Mouse (Mus musculus): Measurements from ENCODE around the gene Ndufaf4. TPM values are rescaled to one million over a fixed set of nuclear protein-coding genes. Genes with fewer than 3 reads are reported as not detected.

Ndufaf4 gene
- polyA plus RNA-seq, 2 experiments = 6.3 to 32.2 TPM

DNA sequence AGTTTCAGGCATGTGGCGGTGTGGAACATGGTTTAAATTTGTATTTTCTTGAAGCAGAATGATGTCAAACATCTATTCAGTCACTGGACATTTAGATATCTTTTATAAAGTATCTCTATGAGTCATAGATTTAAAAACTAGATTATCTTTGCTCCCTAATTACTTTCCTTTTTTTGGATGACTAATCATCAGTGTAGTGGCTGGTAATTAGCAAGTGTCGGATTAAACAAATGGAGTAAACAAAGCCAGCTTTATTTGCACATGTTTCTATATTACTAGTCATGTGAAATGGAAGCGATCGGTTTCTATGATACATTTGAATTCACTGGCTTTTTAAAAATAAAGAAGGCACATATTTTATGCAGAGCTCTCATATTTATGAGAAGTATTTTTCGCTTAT is 31.0 kb downstream of the Ndufaf4 start:
- Histone ChIP-seq H3K27ac (no peak overlapping the region), H3K4me3 (ENCODE audit: insufficient read depth in 1 of 2, low read depth in 2 of 2, low read length in 2 of 2) (no peak overlapping the region), H3K9me3 (ENCODE audit: control insufficient read depth, low read length) (no peaks in the 10 kb centered on the region), H3K36me3 (replicated peaks; ENCODE audit: control insufficient read depth, insufficient read depth, low read depth) (no peaks in the 10 kb centered on the region), H3K4me2 (ENCODE audit: low read depth) (no peak overlapping the region), H3K4me1 (replicated peaks; ENCODE audit: control insufficient read depth in 2 of 2, insufficient read depth in 2 of 2, low read length in 1 of 2) (no peaks in the 10 kb centered on the region), H3K9ac (replicated peaks) (no peak overlapping the region), H3K27me3 (ENCODE audit: control insufficient read depth, insufficient read depth, low read length) (no peaks in the 10 kb centered on the region)
- DNase-seq (ENCODE audit: low read depth in 3 of 3, low spot score in 3 of 3) (no peak), ATAC-seq (ENCODE audit: insufficient read depth) (no peak)
- TF ChIP-seq CTCF (IDR thresholded peaks at IDR 0.05; ENCODE audit: low read depth) (no peak), EP300 (IDR thresholded peaks at IDR 0.05; ENCODE audit: low read depth) (no peak)
- WGBS (ENCODE audit: insufficient replicate concordance) = 61% methylated on average over 5 of the region's 5 CpGs

DNA sequence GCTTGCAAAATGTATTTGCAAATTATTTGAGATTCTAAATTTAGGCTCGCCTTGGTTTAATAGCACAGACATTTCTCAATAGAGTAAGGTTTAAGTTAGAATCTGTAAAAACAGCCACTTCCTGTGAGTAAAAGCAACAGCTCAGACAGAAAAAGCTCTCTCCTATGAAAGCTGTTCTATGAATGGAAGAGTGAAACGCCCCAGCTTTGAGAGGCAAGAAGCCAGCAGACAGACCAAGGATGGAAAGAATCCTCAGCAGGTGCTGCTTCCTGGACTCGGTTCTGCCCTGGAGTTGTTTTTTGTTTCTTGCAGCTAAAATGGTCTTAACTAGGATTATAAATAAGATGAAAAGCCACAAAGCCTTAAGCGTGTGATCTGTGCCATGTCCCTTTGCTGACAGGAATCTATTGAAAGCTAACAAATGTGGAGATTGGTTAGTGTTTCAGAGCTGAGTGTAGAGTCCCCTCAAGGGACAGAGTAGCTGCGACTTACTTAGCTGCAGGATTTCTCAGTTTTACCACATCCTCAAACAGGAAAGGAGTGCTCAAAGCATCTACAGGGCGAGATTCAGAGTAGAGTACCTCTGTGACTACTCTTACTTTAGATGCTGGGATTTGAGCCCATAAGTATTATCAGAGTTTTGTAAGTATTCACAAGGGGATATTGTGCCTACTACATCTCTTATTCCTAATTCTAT is 45.0 kb downstream of the Ndufaf4 start:
- Histone ChIP-seq H3K36me3 (replicated peaks; ENCODE audit: control insufficient read depth, insufficient read depth, low read depth) (no peaks in the 10 kb centered on the region), H3K4me1 (replicated peaks; ENCODE audit: control insufficient read depth in 2 of 2, insufficient read depth in 2 of 2, low read length in 1 of 2) (no peaks in the 10 kb centered on the region), H3K27ac (no peak overlapping the region), H3K4me2 (ENCODE audit: low read depth) (no peak overlapping the region), H3K27me3 (ENCODE audit: control insufficient read depth, insufficient read depth, low read length) (no peaks in the 10 kb centered on the region), H3K4me3 (ENCODE audit: insufficient read depth in 1 of 2, low read depth in 2 of 2, low read length in 2 of 2) (no peak overlapping the region), H3K9ac (replicated peaks) (no peak overlapping the region), H3K9me3 (ENCODE audit: control insufficient read depth, low read length) (no peaks in the 10 kb centered on the region)
- ATAC-seq (ENCODE audit: insufficient read depth) (no peak), DNase-seq (ENCODE audit: low read depth in 3 of 3, low spot score in 3 of 3) (no peak)
- TF ChIP-seq CTCF (IDR thresholded peaks at IDR 0.05; ENCODE audit: low read depth) (no peak), EP300 (IDR thresholded peaks at IDR 0.05; ENCODE audit: low read depth) (no peak)
- WGBS (ENCODE audit: insufficient replicate concordance) = 38% methylated on average over 6 of the region's 6 CpGs

Other genes with a start within 250 kb of the Ndufaf4 start
- 0.01 and 0.06 TPM in 2 replicates for gene Klhl32, start 47.0 kb upstream of the Ndufaf4 start, polyA plus RNA-seq (2012; rRNA removed)
- 0.14 and 0.23 TPM in 2 replicates for gene Klhl32, start 47.0 kb upstream of the Ndufaf4 start, polyA plus RNA-seq (2014; fragmentation: Nextera tagmentation; extraction: Ambion mirVana)
- 0.02 TPM in 2 replicates for gene Gpr63, start 68.3 kb downstream of the Ndufaf4 start, polyA plus RNA-seq (2012; rRNA removed)
- gene Gpr63, start 68.3 kb downstream of the Ndufaf4 start, polyA plus RNA-seq (2014; fragmentation: Nextera tagmentation; extraction: Ambion mirVana) = not detected in 2 replicates

Data from liver, embryonic 14.5 days (tissue).